Mouse (Mus musculus): Measurements from ENCODE around the gene Foxo3.

Gene Foxo3

GRCm38 (mm10) chr10:42275401-42275870 is 1.1 kb downstream of the Foxo3 start:
- peak; percentile 68 for DNase-seq

- DNase-seq = peak; percentile 42
Observed at GRCm38 (mm10) chr10:42274712-42275400, 1.7 kb downstream of the Foxo3 start.

- peak; percentile 75 for DNase-seq
Observed at GRCm38 (mm10) chr10:42273760-42274691, 2.5 kb downstream of the Foxo3 start.

GRCm38 (mm10) chr10:42273403-42273759 is 3.2 kb downstream of the Foxo3 start:
- peak; percentile 30 for DNase-seq

- DNase-seq = no peak
Observed at GRCm38 (mm10) chr10:42271454-42272230, 4.9 kb downstream of the Foxo3 start.

GRCm38 (mm10) chr10:42270277-42271083 is 6.1 kb downstream of the Foxo3 start:
- DNase-seq = peak; percentile 30

- peak; percentile 36 for DNase-seq
Observed at GRCm38 (mm10) chr10:42269281-42270025, 7.1 kb downstream of the Foxo3 start.

GRCm38 (mm10) chr10:42267811-42268545 is 8.6 kb downstream of the Foxo3 start:
- DNase-seq = peak; percentile 51

- DNase-seq = peak; percentile 77
Observed at GRCm38 (mm10) chr10:42265021-42265689, 11.4 kb downstream of the Foxo3 start.

- no peak for DNase-seq
Observed at GRCm38 (mm10) chr10:42264195-42264594, 12.4 kb downstream of the Foxo3 start.

GRCm38 (mm10) chr10:42263701-42264100 is 12.9 kb downstream of the Foxo3 start:
- no peak for DNase-seq

GRCm38 (mm10) chr10:42262061-42262460 is 14.5 kb downstream of the Foxo3 start:
- DNase-seq = no peak

- no peak for DNase-seq
Observed at GRCm38 (mm10) chr10:42261103-42261502, 15.5 kb downstream of the Foxo3 start.

GRCm38 (mm10) chr10:42260523-42260922 is 16.0 kb downstream of the Foxo3 start:
- DNase-seq = no peak

GRCm38 (mm10) chr10:42259602-42260001 is 17.0 kb downstream of the Foxo3 start:
- DNase-seq = no peak

- no peak for DNase-seq
Observed at GRCm38 (mm10) chr10:42257985-42258384, 18.6 kb downstream of the Foxo3 start.

GRCm38 (mm10) chr10:42254788-42255187 is 21.8 kb downstream of the Foxo3 start:
- DNase-seq = no peak

GRCm38 (mm10) chr10:42251749-42252323 is 24.7 kb downstream of the Foxo3 start:
- DNase-seq = no peak

- peak; percentile 68 for DNase-seq
Observed at GRCm38 (mm10) chr10:42251203-42251602, 25.4 kb downstream of the Foxo3 start.

- no peak for DNase-seq
Observed at GRCm38 (mm10) chr10:42249965-42250364, 26.6 kb downstream of the Foxo3 start.
